ENCODE assay signal across 10 mouse cellular contexts in genomic region chr19:41716233-41717218, GRCm38 (mm10). TPM values are rescaled to one million over a fixed set of nuclear protein-coding genes. Genes with fewer than 3 reads are reported as not detected.
DNase-seq lines count a peak whose midpoint lies in the region; ATAC-seq lines count a peak whose summit lies in the region.
"Had no signal": no experiment of that assay in that cellular context is flagged by ENCODE, and none has a peak within 500 bp of the region (broad histone marks: within the 10 kb centered on the region; RNA-seq: fewer than 3 reads in every experiment).

No protein-coding gene starts in this region.

- no peaks in the 10 kb centered on the region for H3K9me3 ChIP-seq in heart, embryonic 10.5 days
- no peaks in the 10 kb centered on the region for H3K9me3 ChIP-seq in midbrain, embryonic 10.5 days (replicated peaks)
- H3K9me3 ChIP-seq in midbrain, embryonic 14.5 days (ENCODE audit: control insufficient read depth, low read length): no peaks in the 10 kb centered on the region
- no peaks in the 10 kb centered on the region for H3K9me3 ChIP-seq in limb, embryonic 10.5 days (replicated peaks)
- H3K9me3 ChIP-seq in stomach, embryonic 16.5 days (replicated peaks; ENCODE audit: control insufficient read depth, low read length): no peaks in the 10 kb centered on the region

- H3K9ac ChIP-seq in midbrain, embryonic 14.5 days (replicated peaks; ENCODE audit: low read length): no peak overlapping the region
- no peak overlapping the region for H3K9ac ChIP-seq in stomach, embryonic 16.5 days (ENCODE audit: low read length)

- H3K27ac ChIP-seq in heart, embryonic 10.5 days: peak overlapping the region; percentile 31; the same call in 1 of the 2 replicates
- peak overlapping the region; percentile 82 for H3K27ac ChIP-seq in midbrain, embryonic 10.5 days (replicated peaks)
- H3K27ac ChIP-seq in midbrain, embryonic 14.5 days (replicated peaks; ENCODE audit: low read depth, low read length): no peak overlapping the region
- peak overlapping the region; percentile 71 for H3K27ac ChIP-seq in limb, embryonic 10.5 days
- no peak overlapping the region for H3K27ac ChIP-seq in stomach, embryonic 16.5 days (ENCODE audit: low read length)

- no peak overlapping the region for H3K4me2 ChIP-seq in midbrain, embryonic 14.5 days (ENCODE audit: low read length)
- no peak overlapping the region for H3K4me2 ChIP-seq in stomach, embryonic 16.5 days (ENCODE audit: low read depth, low read length)

- ATAC-seq in midbrain, embryonic 14.5 days (ENCODE audit: low FRiP score, low TSS enrichment): no peak
- ATAC-seq in stomach, embryonic 16.5 days (ENCODE audit: insufficient read depth, low FRiP score): 0 out of 2 replicates have a peak, but pooled peaks have one; percentile 10

- H3K4me1 ChIP-seq in heart, embryonic 10.5 days: peaks cover 31% of the 10 kb centered on the region
- peaks cover 72% of the 10 kb centered on the region for H3K4me1 ChIP-seq in midbrain, embryonic 10.5 days
- peaks cover 25% of the 10 kb centered on the region for H3K4me1 ChIP-seq in midbrain, embryonic 14.5 days (ENCODE audit: control insufficient read depth, insufficient read depth, low read length)
- peaks cover 52% of the 10 kb centered on the region for H3K4me1 ChIP-seq in limb, embryonic 10.5 days
- H3K4me1 ChIP-seq in stomach, embryonic 16.5 days (ENCODE audit: control insufficient read depth, insufficient read depth, low read length): 0 out of 2 replicates have a peak, but pooled peaks cover 5% of the 10 kb centered on the region

- WGBS in heart, embryonic 10.5 days: 27% methylated on average over 19 of the region's 19 CpGs
- WGBS in midbrain, embryonic 10.5 days: 21% methylated on average over 19 of the region's 19 CpGs
- 23% methylated on average over 19 of the region's 19 CpGs for WGBS in midbrain, embryonic 14.5 days
- WGBS in limb, embryonic 10.5 days: 21% methylated on average over 19 of the region's 19 CpGs
- 28% methylated on average over 19 of the region's 19 CpGs for WGBS in stomach, embryonic 16.5 days

- peak; percentile 85 for DNase-seq in heart, embryonic 10.5 days (ENCODE audit: low spot score)
- no peak for DNase-seq in heart, postnatal 36 days
- DNase-seq in midbrain, embryonic 10.5 days (ENCODE audit: low spot score): peak; percentile 88
- no peak for DNase-seq in midbrain, embryonic 14.5 days
- peak; percentile 86 for DNase-seq in limb, embryonic 10.5 days (ENCODE audit: low spot score)
- no peak for DNase-seq in ovary, postnatal 10 days (ENCODE audit: low spot score)
- no peak for DNase-seq in frontal cortex, postnatal 25 days (ENCODE audit: low spot score in 2 of 2)
- DNase-seq: gastrocnemius, postnatal 14 days; lung, postnatal 10 days had no signal

- H3K27me3 ChIP-seq in heart, embryonic 10.5 days (ENCODE audit: insufficient read depth, poor library complexity, severe bottlenecking): peaks cover 51% of the 10 kb centered on the region
- H3K27me3 ChIP-seq in midbrain, embryonic 10.5 days (ENCODE audit: low read depth, poor library complexity, severe bottlenecking): peaks cover 97% of the 10 kb centered on the region
- peaks cover 8% of the 10 kb centered on the region for H3K27me3 ChIP-seq in midbrain, embryonic 14.5 days (ENCODE audit: control insufficient read depth, insufficient read depth, low read length)
- peaks cover 69% of the 10 kb centered on the region for H3K27me3 ChIP-seq in limb, embryonic 10.5 days (ENCODE audit: low read depth, poor library complexity, severe bottlenecking)
- no peaks in the 10 kb centered on the region; the same call in 1 of the 2 replicates for H3K27me3 ChIP-seq in stomach, embryonic 16.5 days (ENCODE audit: control insufficient read depth, insufficient read depth, low read length)

- intact Hi-C loops in heart, postnatal 36 days (cut with DNase I): no loop called here

- no peaks in the 10 kb centered on the region for H3K36me3 ChIP-seq in heart, embryonic 10.5 days
- H3K36me3 ChIP-seq in midbrain, embryonic 10.5 days: 0 out of 2 replicates have a peak, but pooled peaks cover 4% of the 10 kb centered on the region
- H3K36me3 ChIP-seq in midbrain, embryonic 14.5 days (ENCODE audit: control insufficient read depth, insufficient read depth, low read length): no peaks in the 10 kb centered on the region
- no peaks in the 10 kb centered on the region for H3K36me3 ChIP-seq in limb, embryonic 10.5 days
- no peaks in the 10 kb centered on the region for H3K36me3 ChIP-seq in stomach, embryonic 16.5 days (ENCODE audit: control insufficient read depth, insufficient read depth, low read length)

- no peak overlapping the region for H3K4me3 ChIP-seq in heart, embryonic 10.5 days
- H3K4me3 ChIP-seq in midbrain, embryonic 10.5 days: peak overlapping the region; percentile 28
- no peak overlapping the region for H3K4me3 ChIP-seq in midbrain, embryonic 14.5 days (replicated peaks; ENCODE audit: low read depth, low read length)
- peak overlapping the region; percentile 23; the same call in 1 of the 2 replicates for H3K4me3 ChIP-seq in limb, embryonic 10.5 days
- H3K4me3 ChIP-seq in stomach, embryonic 16.5 days (replicated peaks; ENCODE audit: low read length): no peak overlapping the region

RNA-seq across cellular contexts. Expression of gene Slit1, which starts 26.9 kb away (rescaled TPM):
- 0.21 and 0.87 TPM in 2 replicates for polyA plus RNA-seq in heart, embryonic 10.5 days (2016; fragmentation: Nextera tagmentation; extraction: Ambion mirVana)
- total RNA-seq in heart, postnatal 36 days (2021): under 1 TPM in 1 of 2 experiments, not detected in 1; 0.11 TPM
- 12.8 and 13.4 TPM in 2 replicates for polyA plus RNA-seq in midbrain, embryonic 10.5 days (2016; fragmentation: Nextera tagmentation; extraction: Ambion mirVana)
- 20.6 and 27.9 TPM in 2 replicates for polyA plus RNA-seq in midbrain, embryonic 14.5 days (2014; fragmentation: Nextera tagmentation; extraction: Ambion mirVana)
- polyA plus RNA-seq in limb, embryonic 10.5 days (2016; fragmentation: Nextera tagmentation; extraction: Ambion mirVana): 0.97 and 1.1 TPM in 2 replicates
- polyA plus RNA-seq in stomach, embryonic 16.5 days (2015; fragmentation: Nextera tagmentation; extraction: Ambion mirVana): 0.69 and 0.97 TPM in 2 replicates

Comparison
In these comparisons a context has a peak if more than half of its experiments do, and no peak if none do; other contexts are left out.
1. DNase-seq: peak in heart, embryonic 10.5 days (single experiment), midbrain, embryonic 10.5 days (single experiment) and limb, embryonic 10.5 days (single experiment); none in heart, postnatal 36 days (0 of 2), midbrain, embryonic 14.5 days (single experiment), ovary, postnatal 10 days (single experiment) and frontal cortex, postnatal 25 days (0 of 2).
2. H3K27ac ChIP-seq: peak in heart, embryonic 10.5 days (single experiment), midbrain, embryonic 10.5 days (single experiment) and limb, embryonic 10.5 days (single experiment); none in midbrain, embryonic 14.5 days (single experiment) and stomach, embryonic 16.5 days (single experiment).
3. H3K4me3 ChIP-seq: peak in midbrain, embryonic 10.5 days (single experiment) and limb, embryonic 10.5 days (single experiment); none in heart, embryonic 10.5 days (single experiment), midbrain, embryonic 14.5 days (single experiment) and stomach, embryonic 16.5 days (single experiment).